Mouse (Mus musculus): ENCODE results near the gene Bpifb5.
"Not testable (repeated sequence)": the region's sequence is repeated elsewhere in the genome, so short reads cannot be mapped to it uniquely, and the experiment has no call there.

GRCm38 (mm10) chr2:154183061-154183460 lies 40.5 kb upstream of the Bpifb5 start:
- TF ChIP-seq CTCF (IDR thresholded peaks at IDR 0.05; ENCODE audit: low read depth, low read length); GATA1 (IDR thresholded peaks at IDR 0.05; ENCODE audit: borderline replicate concordance, low read length); TAL1 (conservative IDR thresholded peaks at IDR 0.05; ENCODE audit: low read depth, low read length): not testable (repeated sequence)
